Mouse (Mus musculus) urinary bladder, adult 18-20 months (tissue): ENCODE results near the gene Hif3a.

Experiments used
- DNase-seq, 2 experiments: peaks; one replicate each; pipeline ENCODE4 v3.0.0; 2022; ENCODE audit warnings: low spot score in 2 of 2, mixed read lengths in 2 of 2

Hif3a gene

GRCm38 (mm10) chr7:17056601-17057523 is 5.4 kb downstream of the Hif3a start:
- DNase-seq, result no peak

GRCm38 (mm10) chr7:17056081-17056581 is 6.1 kb downstream of the Hif3a start:
- DNase-seq, result peak; percentile 89 to 90

- DNase-seq, result no peak
Observed at GRCm38 (mm10) chr7:17055287-17055946, 6.8 kb downstream of the Hif3a start.

- DNase-seq, result no peak
Observed at GRCm38 (mm10) chr7:17054325-17054989, 7.8 kb downstream of the Hif3a start.

GRCm38 (mm10) chr7:17050933-17051594 is 11.2 kb downstream of the Hif3a start:
- peak; percentile 44 to 52 for DNase-seq

- DNase-seq, result no peak
Observed at GRCm38 (mm10) chr7:17050491-17050890, 11.7 kb downstream of the Hif3a start.

GRCm38 (mm10) chr7:17048431-17049190 is 13.6 kb downstream of the Hif3a start:
- no peak for DNase-seq

- no peak for DNase-seq
Observed at GRCm38 (mm10) chr7:17047041-17047682, 15.1 kb downstream of the Hif3a start.

GRCm38 (mm10) chr7:17045743-17046142 is 16.5 kb downstream of the Hif3a start:
- DNase-seq, result no peak

GRCm38 (mm10) chr7:17039373-17039772 is 22.9 kb downstream of the Hif3a start:
- no peak for DNase-seq

- no peak for DNase-seq
Observed at GRCm38 (mm10) chr7:17038018-17038695, 24.1 kb downstream of the Hif3a start.

GRCm38 (mm10) chr7:17030239-17030638 is 32.0 kb downstream of the Hif3a start:
- DNase-seq, result no peak

- DNase-seq, result no peak
Observed at GRCm38 (mm10) chr7:17028923-17029322, 33.3 kb downstream of the Hif3a start.

GRCm38 (mm10) chr7:17027588-17028343 is 34.5 kb downstream of the Hif3a start, which contains the start of gene Ppp5c:
Ppp5c (minus strand) TSS chr7:17027924.
- DNase-seq, result peak; percentile 83

- no peak for DNase-seq
Observed at GRCm38 (mm10) chr7:17026710-17027587, 35.3 kb downstream of the Hif3a start.

- no peak for DNase-seq
Observed at GRCm38 (mm10) chr7:17025896-17026622, 36.2 kb downstream of the Hif3a start.

- DNase-seq, result no peak
Observed at GRCm38 (mm10) chr7:17025505-17025894, 36.7 kb downstream of the Hif3a start.
